Mouse (Mus musculus): ENCODE measurements around the gene Tmem121. TPM values are rescaled to one million over a fixed set of nuclear protein-coding genes. Genes with fewer than 3 reads are reported as not detected.
A peak's percentile ranks its signal among the peaks of the same experiment; 100 is the strongest.

Tmem121 gene
- total RNA-seq, 2 experiments from 2014 or later: not detected

- intact Hi-C loops (cut with DNase I): no loop called here
- Histone ChIP-seq H3K27ac (peak overlapping the region; percentile 90), H3K4me3 (peak overlapping the region; percentile 80)
- no peak for TF ChIP-seq CTCF (IDR thresholded peaks at IDR 0.05)
- peak; percentile 74 for DNase-seq
These were observed 33.5 kb upstream of the Tmem121 start for GRCm38 (mm10) chr12:113152272-113152661.

GRCm38 (mm10) chr12:113152991-113153525 lies 32.7 kb upstream of the Tmem121 start:
- H3K27ac ChIP-seq: peak overlapping the region; percentile 90

GRCm38 (mm10) chr12:113153971-113154370 lies 31.8 kb upstream of the Tmem121 start:
- peak overlapping the region; percentile 80 for H3K4me3 ChIP-seq
- intact Hi-C loops (cut with DNase I): no loop called here
- no peak for TF ChIP-seq CTCF (IDR thresholded peaks at IDR 0.05)
- peak; percentile 62 for DNase-seq
- peak overlapping the region; percentile 90 for H3K27ac ChIP-seq

More at GRCm38 (mm10) chr12:113152991-113153525, 32.7 kb upstream of the Tmem121 start:
- DNase-seq: no peak
- intact Hi-C loops (cut with DNase I): no loop called here
- peak overlapping the region; percentile 80 for H3K4me3 ChIP-seq
- no peak for TF ChIP-seq CTCF (IDR thresholded peaks at IDR 0.05)

- peak overlapping the region; percentile 90 for H3K27ac ChIP-seq
- intact Hi-C loops (cut with DNase I): no loop called here
- peak overlapping the region; percentile 80 for H3K4me3 ChIP-seq
- TF ChIP-seq CTCF (IDR thresholded peaks at IDR 0.05): no peak
- no peak for DNase-seq
These were observed 31.0 kb upstream of the Tmem121 start for GRCm38 (mm10) chr12:113154747-113155075.

- peak overlapping the region; percentile 80 for H3K4me3 ChIP-seq
- intact Hi-C loops (cut with DNase I): no loop called here
- no peak for TF ChIP-seq CTCF (IDR thresholded peaks at IDR 0.05)
- H3K27ac ChIP-seq: peak overlapping the region; percentile 90
- peak; percentile 66 for DNase-seq
These were observed 30.5 kb upstream of the Tmem121 start for GRCm38 (mm10) chr12:113155076-113155771.

- H3K27ac ChIP-seq: peak within 1 kb of the TSS; percentile 90
- peak; percentile 100 for DNase-seq
- TF ChIP-seq CTCF (IDR thresholded peaks at IDR 0.05): no peak; the same call in 1 of the 2 replicates
- H3K4me3 ChIP-seq: peak within 1 kb of the TSS; percentile 80
- intact Hi-C loops (cut with DNase I): loop anchor here (1.0 kb wide), 2 partner anchors 37 to 151 kb away; no protein-coding TSS in a partner anchor
These were observed 29.7 kb upstream of the Tmem121 start, which contains the start of gene Tedc1 for GRCm38 (mm10) chr12:113155887-113156539. TSS of gene Tedc1 (plus strand) at chr12:113156421.

- Histone ChIP-seq H3K27ac (peak overlapping the region; percentile 60; the same call in 1 of the 2 replicates), H3K4me3 (peak overlapping the region; percentile 80)
- DNase-seq: no peak
- no peak for TF ChIP-seq CTCF (IDR thresholded peaks at IDR 0.05)
- intact Hi-C loops (cut with DNase I): loop anchor here (1.0 kb wide), 2 partner anchors 37 to 151 kb away; no protein-coding TSS in a partner anchor
These were observed 29.2 kb upstream of the Tmem121 start for GRCm38 (mm10) chr12:113156540-113156929.

GRCm38 (mm10) chr12:113157002-113157401 lies 28.7 kb upstream of the Tmem121 start:
- no peak overlapping the region for H3K4me3 ChIP-seq
- no peak for TF ChIP-seq CTCF (IDR thresholded peaks at IDR 0.05)
- DNase-seq: peak; percentile 45
- no peak overlapping the region for H3K27ac ChIP-seq
- intact Hi-C loops (cut with DNase I): no loop called here

- DNase-seq: no peak
- H3K4me3 ChIP-seq: no peak overlapping the region
- intact Hi-C loops (cut with DNase I): no loop called here
- TF ChIP-seq CTCF (IDR thresholded peaks at IDR 0.05): no peak
- H3K27ac ChIP-seq: no peak overlapping the region
These were observed 28.2 kb upstream of the Tmem121 start for GRCm38 (mm10) chr12:113157521-113157920.

- intact Hi-C loops (cut with DNase I): no loop called here
These were observed 27.8 kb upstream of the Tmem121 start for GRCm38 (mm10) chr12:113157971-113158370.

GRCm38 (mm10) chr12:113163561-113164006 lies 22.1 kb upstream of the Tmem121 start:
- no peak for TF ChIP-seq CTCF (IDR thresholded peaks at IDR 0.05)
- Histone ChIP-seq H3K27ac (peak overlapping the region; percentile 28; the same call in 1 of the 2 replicates), H3K4me3 (no peak overlapping the region)
- intact Hi-C loops (cut with DNase I): no loop called here
- no peak for DNase-seq

More at GRCm38 (mm10) chr12:113157971-113158370, 27.8 kb upstream of the Tmem121 start:
- Histone ChIP-seq H3K27ac (no peak overlapping the region), H3K4me3 (no peak overlapping the region)
- DNase-seq: no peak
- TF ChIP-seq CTCF (IDR thresholded peaks at IDR 0.05): no peak

- no peak for DNase-seq
- intact Hi-C loops (cut with DNase I): no loop called here
- Histone ChIP-seq H3K27ac (no peak overlapping the region), H3K4me3 (no peak overlapping the region)
- no peak for TF ChIP-seq CTCF (IDR thresholded peaks at IDR 0.05)
These were observed 17.6 kb upstream of the Tmem121 start for GRCm38 (mm10) chr12:113168031-113168536.
